Mouse (Mus musculus): ENCODE data around the gene Rnf166.

DNA sequence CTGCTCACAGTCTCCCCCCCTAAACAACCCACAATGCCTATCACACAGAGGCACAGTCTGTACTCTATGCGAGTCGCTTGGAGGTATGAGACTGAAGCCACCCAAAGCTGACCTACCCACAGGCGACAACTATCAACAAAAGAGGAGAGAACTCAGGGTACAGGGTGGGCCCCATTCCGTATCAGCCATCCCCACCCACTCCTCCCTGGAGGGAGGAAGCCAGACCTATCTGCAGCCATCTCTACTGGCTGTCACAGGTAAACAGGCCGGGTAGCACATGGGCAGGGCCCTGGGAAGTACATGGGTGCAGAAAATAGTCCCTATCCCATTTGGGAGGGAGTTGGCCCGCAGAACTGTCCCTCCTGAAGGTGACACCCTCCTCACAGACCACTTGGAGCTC lies 49.1 kb upstream of the Rnf166 start:
- TF ChIP-seq CTCF (IDR thresholded peaks at IDR 0.05; ENCODE audit: borderline replicate concordance, control insufficient read depth, extremely low read depth, insufficient read depth, low read length, poor library complexity) (no peak), POLR2A (IDR thresholded peaks at IDR 0.05; ENCODE audit: control insufficient read depth, extremely low read depth, insufficient read depth, low read length, poor library complexity) (no peak)

Measured in thymus, adult 2 months (tissue).